Mouse (Mus musculus) forebrain, embryonic 15.5 days (tissue): ENCODE data around the gene Clec2l. TPM values are rescaled to one million over a fixed set of nuclear protein-coding genes. Genes with fewer than 3 reads are reported as not detected.
A peak's percentile ranks its signal among the peaks of the same experiment; 100 is the strongest.

Source experiments
- ATAC-seq: fragments of 200-750 bp; cut with Nextera tagmentation; replicated peaks from 2 replicates; pipeline ENCODE4 v1.8.0; 2017; ENCODE audit warnings: mild to moderate bottlenecking, moderate TSS enrichment, moderate library complexity
- H3K27ac ChIP-seq: fragments of 300-500 bp; sonication (generic); replicated peaks from 2 replicates; pipeline ENCODE4 v1.5.1; 2015; ENCODE audit warnings: mild to moderate bottlenecking, inconsistent platforms
- H3K27me3 ChIP-seq: fragments of 300-500 bp; sonication (generic); 2 replicates; pipeline ENCODE4 v1.6.1; 2015; ENCODE audit warnings: inconsistent platforms
- H3K36me3 ChIP-seq: fragments of 300-500 bp; sonication (generic); 2 replicates; pipeline ENCODE4 v1.6.1; 2015; ENCODE audit warnings: mild to moderate bottlenecking, inconsistent platforms
- H3K4me1 ChIP-seq: fragments of 300-500 bp; sonication (generic); 2 replicates; pipeline ENCODE4 v1.6.1; 2015; ENCODE audit warnings: inconsistent platforms
- H3K4me2 ChIP-seq: fragments of 300-500 bp; sonication (generic); replicated peaks from 2 replicates; pipeline ENCODE4 v1.6.1; 2015; ENCODE audit warnings: mild to moderate bottlenecking, inconsistent platforms
- H3K4me3 ChIP-seq: fragments of 300-500 bp; sonication (generic); 2 replicates; pipeline ENCODE4 v1.5.1; 2015; ENCODE audit warnings: mild to moderate bottlenecking, inconsistent platforms
- H3K9ac ChIP-seq: fragments of 300-500 bp; sonication (generic); replicated peaks from 2 replicates; pipeline ENCODE4 v1.6.1; 2015; ENCODE audit warnings: mild to moderate bottlenecking, inconsistent platforms
- H3K9me3 ChIP-seq: fragments of 300-500 bp; sonication (generic); 2 replicates; pipeline ENCODE4 v1.6.1; 2016; ENCODE audit warnings: inconsistent platforms
- WGBS: fragments of 180-500 bp; shearing (Covaris S2); methylation state at CpG from one replicate; pipeline ENCODE4 v1.1.7; 2015; ENCODE audit warnings: mixed read lengths; 5-methylcytosine and 5-hydroxymethylcytosine counted together
- polyA plus RNA-seq: library from polyadenylated mRNA; unstranded; fragments of >200 nt; fragmentation: Nextera tagmentation; extraction: Ambion mirVana; gene quantifications from 2 replicates; pipeline ENCODE4 v1.2.1, GENCODE M21; 2015

The Clec2l gene
- polyA plus RNA-seq, 1 experiment from 2014 or later: 8.6 TPM

- WGBS: 93% methylated on average over 18 of the region's 18 CpGs
- Histone ChIP-seq H3K4me1 (no peaks in the 10 kb centered on the region), H3K9me3 (no peaks in the 10 kb centered on the region), H3K36me3 (peaks cover 68% of the 10 kb centered on the region), H3K4me2 (no peak overlapping the region), H3K27ac (no peak overlapping the region), H3K4me3 (no peak overlapping the region), H3K27me3 (no peaks in the 10 kb centered on the region), H3K9ac (no peak overlapping the region)
- ATAC-seq: peak; percentile 29; the same call in 1 of the 2 replicates
Measured at GRCm38 (mm10) chr6:38698233-38698889, 35.5 kb downstream of the Clec2l start.

GRCm38 (mm10) chr6:38701421-38701820 is 38.6 kb downstream of the Clec2l start:
- Histone ChIP-seq H3K4me1 (no peaks in the 10 kb centered on the region), H3K27ac (no peak overlapping the region), H3K4me3 (no peak overlapping the region), H3K9me3 (no peaks in the 10 kb centered on the region), H3K4me2 (no peak overlapping the region), H3K27me3 (no peaks in the 10 kb centered on the region), H3K9ac (no peak overlapping the region), H3K36me3 (peaks cover 64% of the 10 kb centered on the region)
- WGBS: 70% methylated on average over 2 of the region's 2 CpGs
- ATAC-seq: no peak

GRCm38 (mm10) chr6:38702810-38703399 is 40.0 kb downstream of the Clec2l start:
- 65% methylated on average over 6 of the region's 6 CpGs for WGBS
- no peak overlapping the region for H3K4me3 ChIP-seq
- H3K36me3 ChIP-seq: peaks cover 63% of the 10 kb centered on the region
- H3K4me1 ChIP-seq: no peaks in the 10 kb centered on the region
- no peaks in the 10 kb centered on the region for H3K27me3 ChIP-seq
- H3K4me2 ChIP-seq: no peak overlapping the region
- H3K9me3 ChIP-seq: no peaks in the 10 kb centered on the region
- no peak overlapping the region for H3K9ac ChIP-seq
- H3K27ac ChIP-seq: no peak overlapping the region
- ATAC-seq: no peak

GRCm38 (mm10) chr6:38703526-38703925 is 40.7 kb downstream of the Clec2l start:
- H3K9me3 ChIP-seq: no peaks in the 10 kb centered on the region
- no peak overlapping the region for H3K4me3 ChIP-seq
- H3K4me1 ChIP-seq: no peaks in the 10 kb centered on the region
- H3K4me2 ChIP-seq: no peak overlapping the region
- no peak overlapping the region for H3K27ac ChIP-seq
- ATAC-seq: no peak
- no peaks in the 10 kb centered on the region for H3K27me3 ChIP-seq
- H3K36me3 ChIP-seq: peaks cover 57% of the 10 kb centered on the region
- no peak overlapping the region for H3K9ac ChIP-seq
- 94% methylated on average over 6 of the region's 6 CpGs for WGBS

- 88% methylated on average over 7 of the region's 7 CpGs for WGBS
- Histone ChIP-seq H3K4me3 (no peak overlapping the region), H3K4me1 (no peaks in the 10 kb centered on the region), H3K27ac (no peak overlapping the region), H3K4me2 (no peak overlapping the region), H3K9me3 (no peaks in the 10 kb centered on the region), H3K36me3 (peaks cover 51% of the 10 kb centered on the region), H3K27me3 (no peaks in the 10 kb centered on the region), H3K9ac (no peak overlapping the region)
- ATAC-seq: no peak
Measured at GRCm38 (mm10) chr6:38704264-38704984, 41.6 kb downstream of the Clec2l start.

GRCm38 (mm10) chr6:38710449-38710848 is 47.6 kb downstream of the Clec2l start:
- H3K27ac ChIP-seq: no peak overlapping the region
- WGBS: 91% methylated on average over 3 of the region's 3 CpGs
- no peak overlapping the region for H3K4me2 ChIP-seq
- no peaks in the 10 kb centered on the region for H3K4me1 ChIP-seq
- H3K9ac ChIP-seq: no peak overlapping the region
- H3K27me3 ChIP-seq: no peaks in the 10 kb centered on the region
- H3K36me3 ChIP-seq: peaks cover 62% of the 10 kb centered on the region
- no peak for ATAC-seq
- no peaks in the 10 kb centered on the region for H3K9me3 ChIP-seq
- no peak overlapping the region for H3K4me3 ChIP-seq

GRCm38 (mm10) chr6:38713957-38714898 is 51.4 kb downstream of the Clec2l start:
- 91% methylated on average over 19 of the region's 19 CpGs for WGBS
- no peaks in the 10 kb centered on the region for H3K9me3 ChIP-seq
- ATAC-seq: no peak
- H3K4me2 ChIP-seq: no peak overlapping the region
- no peak overlapping the region for H3K27ac ChIP-seq
- no peak overlapping the region for H3K9ac ChIP-seq
- no peaks in the 10 kb centered on the region for H3K4me1 ChIP-seq
- H3K4me3 ChIP-seq: no peak overlapping the region
- H3K27me3 ChIP-seq: no peaks in the 10 kb centered on the region
- peaks cover 87% of the 10 kb centered on the region for H3K36me3 ChIP-seq

GRCm38 (mm10) chr6:38715881-38716280 is 53.0 kb downstream of the Clec2l start:
- no peak for ATAC-seq
- WGBS: 95% methylated on average over 16 of the region's 16 CpGs
- Histone ChIP-seq H3K36me3 (peaks cover 85% of the 10 kb centered on the region), H3K4me2 (no peak overlapping the region), H3K27ac (no peak overlapping the region), H3K4me1 (no peaks in the 10 kb centered on the region), H3K4me3 (no peak overlapping the region), H3K27me3 (no peaks in the 10 kb centered on the region), H3K9me3 (no peaks in the 10 kb centered on the region), H3K9ac (no peak overlapping the region)

GRCm38 (mm10) chr6:38718625-38719024 is 55.8 kb downstream of the Clec2l start:
- H3K36me3 ChIP-seq: peaks cover 73% of the 10 kb centered on the region
- no peaks in the 10 kb centered on the region for H3K9me3 ChIP-seq
- H3K4me2 ChIP-seq: no peak overlapping the region
- WGBS: 83% methylated on average over 7 of the region's 7 CpGs
- ATAC-seq: no peak
- no peak overlapping the region for H3K4me3 ChIP-seq
- no peak overlapping the region for H3K27ac ChIP-seq
- H3K4me1 ChIP-seq: no peaks in the 10 kb centered on the region
- no peaks in the 10 kb centered on the region for H3K27me3 ChIP-seq
- no peak overlapping the region for H3K9ac ChIP-seq

- no peak overlapping the region for H3K4me3 ChIP-seq
- WGBS: 28% methylated on average over 6 of the region's 6 CpGs
- H3K4me2 ChIP-seq: no peak overlapping the region
- no peak overlapping the region for H3K9ac ChIP-seq
- no peaks in the 10 kb centered on the region for H3K9me3 ChIP-seq
- no peaks in the 10 kb centered on the region for H3K4me1 ChIP-seq
- no peak for ATAC-seq
- H3K27me3 ChIP-seq: no peaks in the 10 kb centered on the region
- peaks cover 67% of the 10 kb centered on the region for H3K36me3 ChIP-seq
- H3K27ac ChIP-seq: no peak overlapping the region
Measured at GRCm38 (mm10) chr6:38719229-38719628, 56.4 kb downstream of the Clec2l start.

- no peak for ATAC-seq
- no peaks in the 10 kb centered on the region for H3K4me1 ChIP-seq
- H3K9ac ChIP-seq: no peak overlapping the region
- no peaks in the 10 kb centered on the region for H3K27me3 ChIP-seq
- WGBS: 100% methylated on average over 1 of the region's 1 CpGs
- no peak overlapping the region for H3K4me3 ChIP-seq
- no peak overlapping the region for H3K4me2 ChIP-seq
- H3K27ac ChIP-seq: no peak overlapping the region
- H3K36me3 ChIP-seq: peaks cover 46% of the 10 kb centered on the region
- H3K9me3 ChIP-seq: no peaks in the 10 kb centered on the region
Measured at GRCm38 (mm10) chr6:38721361-38721760, 58.5 kb downstream of the Clec2l start.

- H3K27me3 ChIP-seq: no peaks in the 10 kb centered on the region
- no peak overlapping the region for H3K9ac ChIP-seq
- H3K4me1 ChIP-seq: peaks cover 1% of the 10 kb centered on the region
- no peaks in the 10 kb centered on the region for H3K9me3 ChIP-seq
- H3K36me3 ChIP-seq: peaks cover 21% of the 10 kb centered on the region
- no peak overlapping the region for H3K4me2 ChIP-seq
- WGBS: 95% methylated on average over 3 of the region's 3 CpGs
- no peak overlapping the region for H3K4me3 ChIP-seq
- no peak overlapping the region for H3K27ac ChIP-seq
- ATAC-seq: no peak
Measured at GRCm38 (mm10) chr6:38725515-38725914, 62.6 kb downstream of the Clec2l start.
